Mouse (Mus musculus) spleen, postnatal 4 days (tissue): ENCODE measurements around the gene Svep1.

ENCODE experiments used
- DNase-seq, 2 experiments: peaks; one replicate each; pipeline ENCODE4 v3.0.0; 2022; ENCODE audit warnings: low spot score in 2 of 2

Svep1 gene

DNA sequence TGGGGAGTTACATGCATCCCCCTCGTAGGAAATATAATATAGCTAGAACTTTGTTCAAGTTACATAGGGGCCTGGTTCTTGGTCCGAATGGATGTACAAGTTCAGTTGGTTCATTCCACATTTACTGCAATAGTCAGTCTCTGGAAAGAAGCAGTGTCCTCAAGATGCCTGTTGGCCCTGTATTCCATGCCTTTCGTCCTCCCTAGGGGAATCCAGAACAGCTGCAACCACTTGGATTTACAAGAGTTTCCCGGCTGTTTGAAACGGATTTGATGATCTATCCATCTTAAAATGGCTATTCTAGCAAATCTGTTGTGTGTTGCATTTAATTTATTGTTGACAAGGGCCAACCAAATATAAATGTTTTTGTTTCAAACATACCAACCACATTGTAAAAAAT is 36.2 kb downstream of the Svep1 start:
- no peak for DNase-seq

DNA sequence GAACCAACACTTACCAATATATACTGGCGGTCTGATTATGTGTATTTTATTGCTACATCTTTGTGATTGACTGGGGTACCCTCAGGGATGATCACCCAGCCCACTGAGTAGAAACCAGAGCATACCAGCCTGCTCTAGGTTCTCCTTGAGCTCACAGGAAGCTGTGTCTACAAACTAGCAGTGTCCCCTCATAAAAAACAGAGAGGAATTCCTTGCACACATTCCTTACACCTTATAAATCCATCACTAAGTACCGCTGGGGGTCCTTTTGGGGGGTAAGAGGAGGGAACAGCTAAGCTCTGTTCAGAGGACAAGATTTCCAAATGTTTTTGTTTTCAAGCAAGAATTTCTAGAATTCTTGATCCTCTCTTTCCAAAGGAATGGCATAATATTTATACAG is 36.7 kb downstream of the Svep1 start:
- no peak for DNase-seq

DNA sequence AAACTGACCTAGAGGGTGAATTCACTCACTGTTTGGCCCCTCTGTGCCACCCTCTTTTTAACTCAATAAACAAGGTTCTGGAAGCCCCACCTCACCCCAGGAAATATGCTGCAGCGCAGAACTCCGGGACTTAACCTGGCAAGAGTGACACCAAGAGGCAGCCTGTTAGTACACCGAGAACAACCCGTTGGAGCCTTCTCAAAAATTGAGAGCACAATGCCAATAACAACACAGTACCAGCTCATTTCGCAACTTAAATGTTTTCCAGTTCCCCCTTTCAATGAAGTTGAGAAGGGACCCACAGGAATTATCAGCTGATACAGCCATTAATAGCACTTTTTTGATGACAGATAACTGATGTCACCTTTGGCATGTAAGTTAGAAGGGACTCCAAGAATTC is 38.3 kb downstream of the Svep1 start:
- DNase-seq, result no peak

DNA sequence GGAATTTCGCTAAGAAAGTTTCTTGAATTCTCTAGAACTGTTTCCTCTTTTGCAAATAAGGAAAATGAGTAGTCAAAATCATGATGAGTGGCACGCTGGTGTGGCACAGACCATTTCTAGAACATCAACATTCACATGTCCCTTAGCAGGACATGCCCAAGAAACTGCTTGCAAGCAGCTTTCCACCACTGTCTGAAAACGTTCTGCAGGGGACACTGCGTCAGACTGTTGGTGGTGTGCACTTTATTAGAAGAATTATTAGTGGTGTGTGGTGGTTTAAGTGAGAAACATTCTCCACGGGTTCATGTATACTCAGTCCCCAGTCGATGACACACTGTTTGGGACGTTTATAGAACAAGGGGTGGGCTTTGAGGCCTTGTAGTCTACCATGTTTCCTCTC is 40.9 kb downstream of the Svep1 start:
- no peak for DNase-seq

DNA sequence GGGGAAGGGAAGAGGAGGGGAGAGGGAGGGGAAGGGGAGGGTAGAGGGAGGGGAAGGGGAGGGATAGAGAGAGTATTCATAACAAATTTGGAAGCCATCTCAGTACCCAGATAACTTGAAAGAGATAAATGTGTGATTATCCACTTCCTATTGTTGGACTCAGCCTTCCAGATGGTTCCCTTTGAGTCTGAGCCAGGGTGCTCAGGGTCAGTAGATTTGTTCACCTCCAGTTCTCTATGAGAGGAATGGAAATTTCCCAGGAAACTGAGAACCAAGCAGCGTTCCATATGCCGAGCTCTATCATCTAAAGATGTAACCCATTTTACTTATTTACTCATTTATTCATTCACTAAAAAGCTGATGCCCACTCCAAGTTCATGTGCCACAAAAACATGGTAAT is 44.8 kb downstream of the Svep1 start:
- DNase-seq, result no peak

DNA sequence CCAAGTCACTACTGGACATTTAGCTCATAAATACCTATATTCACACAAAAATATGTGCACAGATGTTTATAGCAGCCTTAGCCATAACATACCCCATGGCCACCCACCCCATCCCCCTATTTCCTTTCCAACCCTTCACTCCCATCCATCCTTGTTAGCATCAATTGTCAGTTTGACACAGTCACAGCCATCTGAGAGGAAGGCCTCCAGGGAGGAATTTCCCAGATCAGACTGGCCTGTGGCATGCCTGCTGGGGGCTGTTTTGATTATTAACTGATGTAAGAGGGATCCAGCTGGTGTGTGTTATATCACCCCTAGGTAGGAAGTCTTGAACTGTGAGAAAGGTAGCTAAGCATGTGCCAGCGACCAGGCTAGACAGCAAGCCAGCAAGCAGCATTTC is 47.1 kb downstream of the Svep1 start:
- DNase-seq, result no peak

DNA sequence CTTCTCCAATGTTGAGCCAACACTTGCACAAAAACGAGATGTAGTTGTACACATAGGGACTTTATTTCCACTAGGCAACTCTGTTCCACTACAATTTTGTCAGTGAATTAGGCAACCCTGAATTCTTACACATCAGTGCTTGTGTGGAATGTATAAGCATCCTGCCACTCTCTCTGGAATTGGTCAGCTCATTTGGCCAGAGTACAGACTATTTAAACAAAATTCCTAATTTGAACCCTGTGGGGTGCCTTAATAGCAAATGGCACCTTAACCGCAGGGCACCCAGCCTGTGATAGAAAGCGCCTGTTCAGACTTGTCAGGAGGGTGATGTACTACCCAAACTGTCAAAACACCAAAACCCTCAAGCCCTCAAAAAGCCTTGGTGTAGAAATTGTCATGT is 56.4 kb downstream of the Svep1 start:
- DNase-seq, result no peak

DNA sequence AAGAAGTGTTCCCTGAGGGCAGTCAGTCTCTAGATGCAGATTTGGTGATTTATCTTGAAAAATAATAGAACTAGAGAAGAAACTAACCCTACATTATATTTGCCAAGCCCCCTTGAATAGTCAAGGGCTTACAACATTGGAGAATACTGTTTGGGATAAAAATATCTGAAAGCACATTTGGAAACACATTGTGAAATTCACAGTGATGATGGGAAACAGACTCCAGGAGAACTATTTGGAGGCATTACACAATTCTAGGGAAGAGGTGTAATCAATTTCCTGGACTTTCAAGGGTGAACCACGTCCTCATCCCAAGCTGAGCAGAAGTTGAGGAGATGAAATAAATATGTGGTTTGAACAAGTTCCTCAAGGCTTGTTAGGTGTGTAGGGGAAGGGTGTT is 57.5 kb downstream of the Svep1 start:
- DNase-seq, result no peak

DNA sequence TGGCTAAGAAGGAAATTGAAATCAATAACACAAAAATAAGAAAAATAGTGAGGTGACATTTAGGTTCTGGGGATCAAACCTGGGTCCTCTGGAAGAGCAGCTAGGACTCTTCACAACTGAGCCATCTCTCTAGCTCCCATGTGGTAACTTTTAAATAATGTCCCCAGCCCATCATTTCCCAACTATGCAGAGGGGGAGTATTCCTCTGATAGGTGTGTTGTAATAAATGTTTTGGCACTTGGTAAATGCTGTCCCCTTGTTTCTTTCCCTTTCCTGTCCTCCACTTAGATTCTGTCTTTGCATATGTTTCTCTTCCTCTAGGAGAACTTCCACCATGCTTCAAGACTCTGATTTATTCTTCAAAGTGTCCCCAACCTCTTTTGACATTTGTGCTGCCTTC is 58.1 kb downstream of the Svep1 start:
- no peak for DNase-seq

DNA sequence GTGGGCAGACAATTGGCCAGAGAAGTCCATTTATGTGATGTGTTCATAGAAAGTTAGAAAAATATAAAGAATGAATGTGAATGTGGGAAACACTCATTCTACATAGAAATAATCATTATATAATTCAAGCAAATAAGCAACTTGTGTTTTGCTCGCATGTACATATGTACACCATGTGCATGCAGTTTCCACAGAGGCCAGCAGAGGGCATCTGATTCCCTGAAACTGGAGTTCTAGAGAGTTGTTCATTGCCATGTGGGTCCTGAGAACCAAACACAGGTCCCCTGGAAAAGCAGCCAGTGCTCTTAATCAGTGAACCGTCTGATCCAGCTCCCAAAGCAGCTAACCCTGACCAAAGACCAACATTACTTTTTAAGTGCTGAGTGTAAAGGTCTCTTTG is 60.0 kb downstream of the Svep1 start:
- DNase-seq, result no peak

DNA sequence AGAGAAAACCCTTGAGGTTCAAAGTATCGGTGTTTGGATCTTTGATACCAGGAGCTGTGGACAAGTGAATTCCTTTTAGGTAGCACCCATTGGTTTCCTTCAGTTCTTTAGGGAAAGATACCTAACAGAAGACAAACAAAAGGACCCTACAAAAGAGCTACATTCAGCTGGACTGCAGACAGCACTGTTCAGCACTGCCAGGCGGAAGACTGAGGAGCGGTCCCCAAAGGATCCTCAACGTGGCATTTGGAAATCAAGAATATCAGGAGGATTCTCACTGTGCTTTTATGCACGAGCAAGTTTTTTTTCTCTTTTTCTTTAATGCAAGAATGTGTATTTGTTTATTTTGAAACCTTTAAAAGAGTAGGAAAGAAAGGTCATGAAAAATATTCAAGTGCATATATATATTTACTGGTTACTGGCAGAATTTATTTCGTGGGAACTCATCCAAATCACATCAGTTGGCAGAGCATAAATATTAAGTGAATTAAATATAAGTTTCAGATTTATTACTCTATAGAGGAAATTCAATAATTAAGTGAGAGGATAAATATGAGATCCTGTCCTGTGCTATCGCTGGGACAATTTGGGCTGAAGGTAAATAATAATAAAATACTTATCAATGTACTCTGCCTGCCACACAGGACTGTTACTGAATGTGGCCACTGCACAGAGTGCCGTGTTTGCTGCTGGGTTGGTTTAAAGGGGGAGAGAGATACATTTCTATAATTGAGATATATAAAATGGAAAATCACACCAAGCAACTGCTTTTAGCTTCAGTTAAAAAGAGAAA is 66.7 kb downstream of the Svep1 start:
- no peak for DNase-seq

DNA sequence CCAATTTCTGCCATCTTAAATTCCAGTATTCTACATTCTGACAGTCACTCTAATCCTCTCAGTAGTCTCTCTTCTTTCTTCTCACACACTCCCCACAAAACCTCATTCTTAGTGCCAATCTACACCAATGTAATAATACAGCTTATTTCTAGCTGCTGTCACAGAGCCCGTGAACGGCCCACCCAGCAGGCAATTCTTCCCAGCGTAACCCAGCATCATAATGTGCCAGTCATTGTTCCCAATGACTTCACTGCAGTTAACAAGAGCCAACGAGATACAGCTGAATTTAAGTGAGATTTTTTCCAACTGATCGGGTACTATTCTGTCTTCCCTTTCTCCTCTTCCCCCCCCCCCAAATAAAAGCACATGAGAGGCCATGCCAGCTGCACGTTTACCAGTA is 67.4 kb downstream of the Svep1 start:
- DNase-seq, result no peak

DNA sequence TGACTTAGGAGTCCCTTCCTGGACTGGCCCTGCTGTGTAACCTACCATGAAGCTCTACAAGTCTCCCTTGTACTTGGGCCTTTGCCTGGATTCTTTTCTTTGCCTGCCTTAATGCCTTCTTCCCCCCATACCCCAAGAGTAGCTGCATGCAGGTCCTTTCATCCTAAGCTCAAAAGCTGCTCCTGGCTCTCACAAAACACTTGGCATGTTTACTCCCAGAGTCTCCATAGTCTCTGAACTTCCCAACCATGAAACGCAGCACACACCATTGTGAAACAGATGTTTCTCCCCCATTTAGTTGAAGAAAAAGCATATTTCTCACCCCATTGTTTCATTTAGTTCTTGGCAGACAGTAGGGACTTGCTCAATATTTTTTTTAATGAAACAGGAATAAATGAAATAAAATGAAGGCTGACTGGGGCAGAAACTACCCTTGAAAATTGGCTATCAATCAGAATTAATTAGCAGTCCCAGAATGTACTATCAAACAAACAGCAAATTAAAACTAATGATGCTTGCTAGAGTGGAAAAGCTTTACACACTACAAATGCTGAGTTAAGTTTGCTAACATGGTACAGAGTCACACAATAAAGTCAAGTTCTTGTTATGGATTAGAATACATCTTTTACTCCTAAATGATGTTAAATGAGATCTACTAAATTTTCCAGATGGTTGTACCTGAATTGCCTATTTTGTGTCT is 72.9 kb downstream of the Svep1 start:
- no peak for DNase-seq

DNA sequence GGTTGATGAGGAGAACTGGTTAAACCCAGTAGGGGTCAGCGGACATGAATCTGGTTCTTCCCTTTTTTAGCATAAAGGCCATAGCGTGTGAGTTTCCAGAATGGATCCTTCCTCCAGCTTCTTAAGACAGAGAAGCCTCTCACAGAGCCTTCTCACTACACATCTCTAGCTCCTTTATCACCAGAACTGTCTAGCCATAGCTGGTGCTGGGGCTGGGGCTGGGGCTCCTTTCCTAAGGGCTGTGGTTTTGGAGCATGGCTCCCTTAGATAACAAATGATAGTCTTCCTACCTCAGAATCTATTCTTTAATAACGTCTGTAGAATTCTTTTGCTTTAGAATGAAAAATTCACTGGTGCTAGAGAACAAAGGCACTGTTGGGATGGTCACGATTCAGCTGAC is 76.8 kb downstream of the Svep1 start:
- no peak for DNase-seq

DNA sequence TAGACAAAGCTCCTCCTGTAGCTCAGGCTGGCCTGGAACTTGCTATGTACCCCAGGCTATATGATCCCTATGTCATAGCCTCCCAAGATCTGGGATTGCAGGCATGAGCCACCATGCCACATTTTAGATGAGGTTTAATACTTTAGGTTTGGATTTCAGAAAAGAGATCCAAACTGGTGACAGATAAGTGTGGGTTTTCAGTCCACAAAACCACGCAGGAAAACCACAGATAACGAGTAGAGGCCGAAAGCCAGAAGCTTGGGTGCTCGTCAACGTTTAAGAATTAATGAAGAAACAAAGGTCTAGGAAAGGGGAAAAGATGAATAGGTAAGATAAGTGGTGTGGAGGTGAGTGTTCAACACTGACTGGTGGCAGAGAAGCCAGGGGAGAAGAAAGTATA is 79.6 kb downstream of the Svep1 start:
- no peak for DNase-seq

DNA sequence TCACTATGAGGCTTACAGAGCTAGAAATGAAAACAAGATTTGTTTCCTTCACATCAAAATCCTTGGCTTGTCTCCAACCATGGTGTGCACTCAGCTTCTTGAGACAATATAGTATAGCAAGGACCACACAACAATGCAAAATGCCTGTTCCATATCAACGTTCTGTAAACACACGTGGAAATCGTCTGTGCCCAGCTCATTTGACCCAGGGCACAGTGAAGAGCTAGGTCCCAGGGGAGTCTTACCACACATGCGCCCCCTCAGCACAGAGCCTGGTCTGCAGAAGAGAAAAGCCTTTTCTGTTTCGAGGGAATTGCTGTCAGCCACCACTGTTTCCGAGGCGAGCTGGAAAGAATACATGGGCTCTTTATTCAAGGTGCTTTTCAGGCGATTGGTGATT is 91.2 kb downstream of the Svep1 start:
- DNase-seq, result no peak

DNA sequence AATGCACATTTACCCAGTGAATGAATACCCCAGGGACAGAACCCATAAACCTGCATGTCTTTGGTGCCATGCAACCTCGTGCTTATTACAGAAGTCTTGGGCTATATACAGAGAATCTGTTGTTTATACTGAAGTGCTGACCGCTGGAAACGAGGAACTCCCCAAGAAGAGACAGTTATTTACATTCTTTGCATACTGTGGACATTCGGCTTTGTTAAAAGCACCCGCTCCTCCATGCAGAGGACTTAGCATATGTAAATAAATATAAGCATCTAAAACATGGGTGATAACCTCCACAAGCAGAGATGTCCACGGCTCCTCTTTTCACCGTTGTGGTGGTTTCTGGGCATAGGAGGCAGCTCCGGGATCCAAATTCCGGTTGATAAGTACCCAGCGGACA is 95.7 kb downstream of the Svep1 start:
- DNase-seq, result no peak

DNA sequence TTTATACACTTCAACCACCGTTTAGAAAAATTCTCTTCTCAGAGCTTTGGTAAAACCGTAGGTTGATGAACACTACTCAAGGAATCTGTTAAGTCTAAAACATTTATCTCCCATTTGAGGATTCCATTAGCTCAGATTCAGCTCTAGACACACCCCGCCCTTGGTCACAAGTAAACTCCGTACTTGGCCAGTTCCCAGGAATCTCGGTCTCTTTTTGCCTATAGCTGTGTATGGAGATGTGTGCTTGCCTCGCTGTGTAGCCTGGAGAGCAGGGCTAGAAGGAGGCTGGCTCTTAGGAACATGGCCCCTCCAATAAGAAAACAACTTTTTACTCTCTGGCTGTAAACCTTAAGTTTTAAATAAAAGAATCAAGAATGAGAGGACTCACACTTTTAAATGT is 96.9 kb downstream of the Svep1 start:
- no peak for DNase-seq

DNA sequence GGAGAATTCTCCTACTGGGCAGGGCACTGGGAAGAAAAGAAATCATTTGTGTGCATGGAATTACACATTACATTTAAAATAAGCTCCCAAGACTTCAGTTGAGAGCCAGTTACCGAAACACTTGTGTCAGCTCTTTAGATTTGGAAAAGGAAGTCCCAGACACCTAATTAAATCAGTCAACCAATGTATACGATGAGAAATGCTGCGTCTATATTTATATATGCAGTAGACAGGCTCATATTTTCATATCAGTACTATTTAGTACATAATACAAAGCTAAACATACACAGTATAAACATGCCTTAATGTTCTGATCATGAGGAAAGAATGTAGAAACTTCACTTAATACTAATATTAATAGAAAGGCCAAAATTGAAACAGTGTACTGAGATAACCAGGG is 98.3 kb downstream of the Svep1 start:
- no peak for DNase-seq

DNA sequence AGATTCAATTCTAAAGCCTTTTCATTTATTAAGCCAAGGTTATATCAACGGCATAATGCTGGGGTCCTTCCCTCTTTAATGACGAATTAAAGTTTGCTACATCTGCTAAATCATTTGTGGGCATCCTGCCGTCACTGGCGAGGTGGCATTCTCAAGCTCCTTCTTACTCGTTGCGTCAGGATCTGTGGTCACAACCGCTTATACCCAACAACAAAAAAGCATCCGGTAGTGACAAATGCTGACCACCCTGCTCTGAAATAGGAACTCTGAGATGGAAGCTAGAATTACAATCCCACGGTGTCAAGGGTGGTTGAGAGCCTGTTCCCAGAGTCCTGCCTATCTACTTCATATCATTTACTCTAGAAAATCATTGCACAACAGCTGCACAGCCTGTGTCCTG is 108.9 kb downstream of the Svep1 start:
- no peak for DNase-seq

DNA sequence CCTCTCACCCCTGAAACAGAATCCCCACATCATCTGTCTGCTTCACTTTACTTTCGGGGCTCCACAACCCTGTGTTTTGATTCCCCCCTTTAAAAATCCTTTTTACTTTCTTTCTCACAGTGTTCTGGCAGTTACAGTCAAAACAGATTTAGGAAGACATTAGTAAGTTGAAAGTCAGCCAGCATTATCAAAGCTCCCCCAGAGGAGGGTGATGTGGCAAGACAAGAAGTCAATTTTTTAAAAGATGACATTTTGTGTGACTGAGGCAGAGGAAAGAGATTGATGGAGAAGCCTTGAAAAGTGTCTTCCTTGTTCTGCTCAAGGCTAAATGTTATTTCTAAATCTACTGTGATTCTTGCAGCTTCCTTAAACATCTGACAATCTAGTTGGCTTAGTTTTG is 119.9 kb downstream of the Svep1 start:
- no peak for DNase-seq

DNA sequence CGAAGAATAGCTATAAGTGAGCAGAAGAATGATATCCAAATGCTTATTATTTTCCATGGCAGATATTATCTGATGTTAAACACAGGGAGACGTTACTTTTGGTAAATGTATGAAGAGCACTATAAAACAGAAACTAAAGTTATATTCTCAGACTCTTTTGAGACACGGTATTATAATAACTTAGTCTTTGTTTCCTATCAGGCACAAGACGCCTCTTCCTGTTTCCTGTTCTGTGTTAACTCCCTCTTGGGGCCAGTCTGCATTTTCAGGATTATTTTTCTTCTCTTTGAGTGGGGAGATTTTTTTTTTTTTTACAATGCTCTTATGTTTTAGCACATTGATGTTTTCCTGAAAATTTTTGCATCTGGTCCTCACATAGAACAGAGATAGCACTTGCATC is 120.5 kb downstream of the Svep1 start:
- DNase-seq, result no peak

DNA sequence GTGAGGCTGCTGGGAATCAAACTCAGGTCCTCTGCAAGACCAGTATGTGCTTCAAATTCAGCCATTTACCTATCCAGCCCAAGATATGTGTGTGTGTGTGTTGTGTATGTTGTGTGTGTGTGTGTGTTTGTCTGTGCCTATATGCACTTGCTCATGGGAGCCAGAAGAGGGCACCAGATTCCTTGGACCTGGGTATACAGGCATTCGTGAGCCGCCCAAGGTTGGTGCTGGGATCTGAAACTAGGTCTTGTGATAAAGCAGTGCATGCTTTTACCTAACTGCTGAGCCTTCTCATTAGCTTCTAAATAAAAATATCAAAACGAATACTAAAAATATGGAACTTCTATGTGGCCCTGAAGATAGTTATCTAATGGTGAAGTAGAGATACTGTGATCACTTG is 121.3 kb downstream of the Svep1 start:
- DNase-seq, result no peak

DNA sequence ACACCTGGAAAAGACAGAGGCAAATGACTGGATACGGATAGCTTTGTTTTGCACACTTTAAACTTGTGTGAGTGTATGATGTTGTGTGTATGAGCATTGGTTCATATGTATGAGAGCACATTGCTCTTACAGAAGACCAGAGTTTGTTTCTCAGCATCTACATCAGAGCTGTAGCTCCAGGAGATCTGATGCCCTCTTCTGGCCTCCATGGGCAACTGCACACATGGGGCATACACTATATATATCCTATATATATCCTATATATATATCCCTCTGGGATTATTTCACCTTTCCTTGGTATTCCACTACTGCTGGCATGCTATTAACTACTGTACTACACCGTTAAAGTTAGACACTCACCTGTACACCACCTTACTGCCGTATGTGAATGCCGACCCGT is 122.5 kb downstream of the Svep1 start:
- DNase-seq, result no peak
